Mouse (Mus musculus) lung, adult 18-20 months (tissue): ENCODE results near the gene Kcnq2.

Experiments used
- DNase-seq, 2 experiments: peaks; one replicate each; pipeline ENCODE4 v3.0.0; 2022; ENCODE audit warnings: mixed read lengths in 2 of 2

Gene Kcnq2

DNA sequence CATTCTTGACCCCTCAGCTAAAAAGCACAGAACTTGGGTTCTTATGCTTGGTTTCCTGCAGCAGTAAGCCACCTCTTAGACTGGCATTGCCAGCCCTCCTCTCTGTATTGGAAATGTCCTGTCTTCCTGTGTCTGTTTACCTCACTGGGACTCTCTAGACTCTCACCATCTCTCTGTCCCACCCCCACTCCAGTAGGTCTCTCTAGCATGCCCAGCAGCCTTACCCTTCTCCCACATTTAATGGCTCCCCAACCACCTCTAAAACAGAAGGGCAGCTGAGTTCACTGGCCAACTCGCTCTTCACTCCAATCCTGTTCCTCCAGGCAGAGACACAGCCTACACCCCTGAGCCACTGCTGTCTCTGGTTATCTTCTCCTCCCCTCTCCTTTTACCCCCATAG, 33.5 kb downstream of the Kcnq2 start:
- DNase-seq = no peak

DNA sequence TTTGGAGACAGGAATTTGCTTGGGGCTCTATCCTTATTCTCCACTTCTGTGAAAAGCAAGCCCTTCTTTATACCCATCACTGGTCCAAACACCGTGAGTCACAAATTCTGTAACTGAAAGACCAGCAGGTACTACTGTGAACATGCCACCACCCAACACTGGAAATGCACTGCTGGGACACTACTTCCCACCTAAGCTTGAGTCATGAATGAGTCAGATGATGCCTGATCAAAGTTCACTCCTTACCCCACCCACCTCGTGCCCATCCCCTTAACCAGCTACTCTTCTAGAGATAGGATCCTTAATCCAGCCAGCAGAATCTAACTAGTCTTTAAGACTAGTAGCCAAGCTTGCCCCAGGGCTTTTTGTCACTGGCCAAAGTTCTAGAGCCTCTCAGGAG, 35.0 kb downstream of the Kcnq2 start:
- DNase-seq = no peak

DNA sequence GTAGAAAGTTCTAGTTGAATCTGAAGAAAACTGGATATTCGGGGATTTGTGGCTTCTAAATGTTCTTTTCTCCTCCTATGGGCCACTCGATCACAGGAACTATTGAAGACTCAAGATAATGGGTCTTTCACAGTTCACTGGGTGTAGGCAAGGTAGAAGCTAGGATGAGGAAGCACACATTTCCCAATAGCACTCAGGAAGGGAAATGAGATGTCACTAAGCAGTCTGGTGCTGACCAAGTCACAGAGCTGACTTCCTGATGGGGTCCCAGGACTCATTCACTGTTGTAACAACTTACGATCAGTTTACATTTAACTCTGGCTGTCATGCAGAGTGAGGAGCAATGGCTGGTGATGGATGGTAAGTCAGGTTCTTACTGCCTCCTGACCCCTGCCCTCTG, 45.0 kb downstream of the Kcnq2 start:
- DNase-seq = no peak

DNA sequence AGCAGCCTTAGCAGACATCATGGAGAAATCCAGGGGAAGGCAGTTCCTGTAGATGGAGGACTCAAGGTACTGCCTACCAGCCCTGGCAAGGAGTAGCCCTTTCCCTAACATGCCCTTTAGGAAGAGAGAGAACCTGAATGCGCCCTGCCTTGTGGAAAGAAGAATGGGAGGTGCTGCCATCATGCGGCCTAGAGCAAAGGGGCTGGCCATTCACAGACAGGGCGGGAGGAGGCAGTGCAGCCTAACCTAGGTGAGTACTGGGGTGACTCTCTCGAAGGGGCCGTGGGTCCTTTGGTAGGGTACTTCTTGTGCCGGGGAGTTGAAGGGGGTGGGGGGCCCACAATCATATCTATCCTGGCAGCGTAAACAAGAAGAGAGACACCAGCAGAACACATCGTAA, 50.1 kb downstream of the Kcnq2 start:
- no peak for DNase-seq

DNA sequence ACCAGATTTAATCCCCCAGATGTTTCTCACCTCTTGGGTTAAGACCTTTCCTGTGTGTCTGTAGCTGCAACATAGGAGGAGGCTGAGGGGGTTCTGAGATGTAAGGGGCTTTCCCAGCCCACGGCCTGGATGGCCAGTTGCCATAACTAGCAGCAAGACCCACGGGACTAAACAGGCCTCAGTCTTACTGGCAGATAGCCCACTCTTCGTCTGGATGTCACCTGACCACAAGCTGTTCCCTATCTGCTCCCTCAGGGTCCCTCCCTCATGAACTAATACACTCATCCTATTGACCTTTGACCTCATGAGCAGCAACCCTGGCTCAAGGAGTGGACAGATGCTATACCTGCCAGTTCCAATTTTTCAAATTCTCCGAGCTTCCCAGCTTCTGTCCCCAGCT, 51.2 kb downstream of the Kcnq2 start:
- DNase-seq = no peak

DNA sequence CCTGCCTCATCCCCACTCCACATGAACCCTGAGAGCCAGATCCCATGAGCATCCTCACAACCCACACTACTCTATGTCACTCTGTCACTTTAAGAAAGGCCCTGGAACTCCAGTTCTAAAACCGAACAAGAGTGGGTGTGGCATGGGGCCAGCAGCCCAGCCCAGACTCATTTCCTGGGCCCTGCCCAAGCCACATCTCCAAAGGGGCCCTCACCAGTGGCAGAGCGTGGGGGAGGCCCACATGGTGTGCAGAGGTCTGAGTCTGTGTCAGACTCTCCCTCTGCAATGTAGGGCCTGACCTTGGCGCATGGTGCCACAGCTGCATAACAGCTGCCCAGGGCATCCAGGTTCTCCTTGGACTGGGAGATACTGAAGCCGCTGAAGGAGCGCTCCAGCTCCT, 54.2 kb downstream of the Kcnq2 start:
- no peak for DNase-seq

DNA sequence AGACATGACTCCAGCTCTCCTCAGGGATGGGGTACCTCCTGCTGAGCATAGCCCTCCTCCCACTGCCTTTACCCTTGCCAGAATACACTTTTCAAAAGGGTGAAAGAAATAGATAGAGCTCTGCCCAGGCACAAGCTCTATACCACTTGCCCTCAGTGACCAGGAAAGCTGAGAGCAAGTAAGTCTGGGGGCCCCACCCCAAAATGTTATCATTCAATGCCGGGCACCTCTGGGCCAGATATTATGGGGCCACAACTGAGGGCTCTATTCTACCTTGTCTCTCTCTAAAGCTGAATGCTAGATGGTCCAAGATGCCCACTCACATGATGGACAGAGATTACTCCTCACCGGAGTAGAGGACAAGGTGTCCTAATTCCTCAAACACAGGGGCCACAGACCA, 55.6 kb downstream of the Kcnq2 start:
- no peak for DNase-seq

DNA sequence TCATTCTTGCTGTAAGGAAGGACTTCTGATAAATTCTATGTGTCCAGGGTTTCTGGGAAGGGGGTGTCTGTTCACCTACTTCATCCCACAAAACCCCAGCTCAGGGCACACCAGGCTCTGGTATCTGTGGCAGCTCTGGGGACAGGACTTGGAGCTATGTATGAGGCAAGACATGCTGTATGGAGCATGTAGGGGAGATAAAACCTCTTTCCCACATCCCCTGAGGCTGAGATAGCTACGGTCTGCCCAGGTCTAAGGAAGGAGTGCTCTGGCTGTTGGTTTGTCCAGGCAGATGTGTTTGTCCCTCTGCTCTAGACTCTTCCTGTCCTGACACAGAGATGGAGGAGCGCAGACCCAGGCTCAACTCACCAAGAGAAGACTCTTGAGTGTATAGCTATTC, 56.2 kb downstream of the Kcnq2 start:
- DNase-seq = no peak

DNA sequence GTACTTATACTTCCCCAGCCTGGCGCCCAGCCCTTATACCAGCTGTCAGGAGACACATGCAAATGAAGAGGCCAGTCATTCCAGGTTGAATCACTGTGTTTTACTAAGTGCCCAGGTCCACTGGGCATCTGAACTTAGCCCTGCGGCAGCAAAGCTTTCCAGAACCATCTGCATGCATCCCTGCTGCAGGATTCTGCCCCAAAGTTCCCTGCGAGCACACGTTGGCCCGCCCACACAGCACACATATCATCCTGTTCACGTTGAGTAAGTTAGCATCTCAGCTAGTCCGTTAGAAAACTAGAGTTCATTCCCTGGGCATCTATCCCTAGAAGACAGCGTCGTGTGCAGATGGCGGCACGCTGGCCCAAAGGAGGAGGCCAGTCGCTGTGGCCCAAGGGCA, 59.6 kb downstream of the Kcnq2 start:
- no peak for DNase-seq

DNA sequence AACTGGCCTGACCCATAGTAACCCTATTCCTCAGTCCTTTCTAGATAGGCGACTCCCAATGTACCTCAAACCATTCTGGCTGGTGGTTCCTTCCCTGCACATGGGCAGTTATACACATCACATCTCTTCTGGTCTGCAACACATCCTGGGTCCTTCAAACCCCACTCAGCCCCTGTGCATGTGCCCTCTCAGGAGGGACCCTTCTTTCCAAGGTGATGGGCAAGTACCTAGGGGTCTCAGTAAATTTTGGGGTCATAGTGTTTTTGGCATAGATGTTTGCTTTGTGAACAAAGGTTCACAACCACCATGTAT, 62.7 kb downstream of the Kcnq2 start:
- DNase-seq = no peak

DNA sequence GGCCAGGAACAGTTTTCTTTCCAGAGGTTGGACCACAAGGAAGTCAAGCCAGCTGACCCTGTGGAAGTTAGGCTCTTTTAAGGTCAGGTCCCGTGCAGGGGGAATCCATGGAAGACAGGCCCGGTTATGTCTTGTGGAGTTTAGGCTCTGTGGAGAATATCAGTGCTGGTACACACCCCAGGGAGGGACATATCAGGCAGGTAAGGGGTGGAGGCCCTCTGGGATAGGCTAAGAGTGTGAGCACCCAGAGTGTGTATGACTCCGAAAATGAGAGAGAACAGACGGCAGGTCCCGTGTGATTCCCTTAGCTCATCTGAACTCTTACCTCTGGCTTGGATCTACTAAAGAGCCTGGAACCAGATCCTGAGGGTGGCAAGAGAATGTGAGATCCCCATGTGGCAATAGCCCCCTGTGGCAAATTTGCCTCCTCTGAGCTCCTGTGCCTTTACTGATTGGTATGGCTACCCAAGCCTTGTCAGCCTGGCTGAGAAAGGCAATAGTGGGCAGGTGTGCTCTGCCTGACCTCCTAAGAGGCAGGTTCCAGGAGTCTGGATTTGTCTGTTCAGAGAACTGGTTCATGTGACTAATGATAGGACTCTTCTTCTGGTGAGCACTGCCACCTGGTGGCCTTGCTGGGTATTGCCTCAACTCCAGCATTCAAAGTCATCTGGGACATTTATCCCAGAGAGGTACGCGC, 63.2 kb downstream of the Kcnq2 start:
- peak; percentile 62 to 71 for DNase-seq

DNA sequence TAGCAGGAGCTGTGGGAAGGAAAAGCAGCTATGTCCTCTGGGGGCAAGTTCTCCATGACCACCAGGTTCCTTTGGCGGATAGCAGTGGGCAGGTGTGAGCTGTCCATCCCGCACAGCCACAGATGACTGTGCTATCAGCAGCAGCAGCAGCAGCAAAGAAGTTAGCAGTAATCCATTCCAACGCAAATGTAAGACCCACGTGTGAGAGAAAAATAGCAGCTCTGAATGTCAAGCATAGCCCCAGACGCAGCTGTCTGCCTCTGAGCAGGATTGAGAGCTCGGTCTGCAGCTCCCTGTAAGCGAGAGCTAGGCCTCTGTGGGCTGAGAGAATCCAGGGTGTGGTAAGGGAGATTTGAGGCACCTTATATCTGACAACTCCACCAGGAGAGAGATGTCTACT, 65.0 kb downstream of the Kcnq2 start:
- DNase-seq = no peak

DNA sequence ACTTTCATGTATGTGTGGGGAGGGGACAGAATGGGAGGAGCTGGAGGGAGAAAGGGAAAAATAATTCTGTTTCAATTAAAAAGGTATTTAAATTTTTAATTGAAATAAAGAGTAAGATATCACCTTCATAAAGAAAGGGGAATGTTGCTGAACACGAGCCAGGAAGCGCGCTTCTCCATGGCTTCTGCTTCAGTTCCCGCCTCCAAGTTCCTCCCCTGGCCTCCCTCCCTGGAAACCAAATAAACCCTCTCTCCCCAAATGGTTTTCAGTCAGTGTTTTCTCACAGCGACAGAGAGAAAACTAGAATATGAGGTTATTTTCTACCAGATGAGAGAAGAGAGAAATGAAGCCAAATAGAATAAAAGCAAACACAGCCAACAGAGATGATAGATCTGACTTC, 66.6 kb downstream of the Kcnq2 start:
- no peak for DNase-seq

DNA sequence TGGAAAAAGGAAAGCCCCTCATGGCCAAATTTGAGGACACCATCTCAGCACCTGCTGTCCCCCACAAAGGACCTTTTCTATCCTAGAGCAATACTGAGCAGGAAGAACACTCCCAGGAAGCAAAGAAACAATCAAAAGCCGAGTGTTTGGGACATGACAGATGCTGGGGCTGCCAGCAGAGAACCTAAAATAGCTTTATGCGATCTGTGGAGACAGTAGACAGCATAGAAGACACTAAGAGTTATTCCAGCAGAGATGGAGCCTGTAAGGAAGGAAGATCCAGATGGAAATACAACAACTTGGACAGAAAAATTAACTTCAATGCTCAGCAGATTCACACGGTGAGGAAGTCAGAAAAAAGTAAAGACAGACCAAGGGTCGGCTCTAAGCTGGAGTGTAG, 69.3 kb downstream of the Kcnq2 start:
- no peak for DNase-seq

DNA sequence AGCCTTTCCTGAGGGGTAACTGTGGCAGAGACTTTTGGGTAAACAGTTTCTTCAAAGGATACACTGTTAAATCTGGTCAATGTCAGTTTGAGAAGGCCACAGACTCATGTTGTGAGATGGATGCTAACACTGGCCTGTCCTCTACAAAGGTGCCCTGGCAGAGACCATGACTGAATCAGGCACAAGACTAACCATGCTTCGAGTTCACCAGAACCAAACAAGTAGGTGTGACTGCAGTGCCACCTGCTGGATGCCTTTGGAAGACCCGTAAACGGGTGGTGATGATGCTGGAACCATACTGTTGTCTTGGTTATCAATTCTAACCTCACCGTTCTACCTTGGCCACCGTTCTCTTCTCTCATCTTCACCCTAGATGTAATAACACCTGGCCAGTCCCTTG, 75.0 kb downstream of the Kcnq2 start:
- peak; percentile 36 to 50 for DNase-seq

DNA sequence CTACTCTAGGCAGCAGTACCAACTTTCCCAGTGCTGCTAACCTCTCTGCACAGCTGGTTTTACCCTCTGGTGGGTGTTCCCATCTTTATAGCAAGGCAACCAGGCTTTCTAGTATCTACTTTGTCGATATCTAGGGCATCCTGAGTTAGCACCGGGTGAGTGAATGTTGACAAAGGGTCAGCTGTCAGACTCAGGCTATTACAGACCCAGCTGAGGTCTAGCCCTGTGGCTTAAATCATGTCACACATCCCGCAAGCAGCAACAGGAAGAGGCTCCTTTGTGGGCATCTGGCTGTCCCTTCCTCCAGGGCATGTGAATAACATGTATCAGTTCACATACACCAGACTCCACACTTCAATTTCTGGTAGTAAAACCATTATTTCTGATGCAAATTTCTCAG, 76.9 kb downstream of the Kcnq2 start:
- DNase-seq = no peak

DNA sequence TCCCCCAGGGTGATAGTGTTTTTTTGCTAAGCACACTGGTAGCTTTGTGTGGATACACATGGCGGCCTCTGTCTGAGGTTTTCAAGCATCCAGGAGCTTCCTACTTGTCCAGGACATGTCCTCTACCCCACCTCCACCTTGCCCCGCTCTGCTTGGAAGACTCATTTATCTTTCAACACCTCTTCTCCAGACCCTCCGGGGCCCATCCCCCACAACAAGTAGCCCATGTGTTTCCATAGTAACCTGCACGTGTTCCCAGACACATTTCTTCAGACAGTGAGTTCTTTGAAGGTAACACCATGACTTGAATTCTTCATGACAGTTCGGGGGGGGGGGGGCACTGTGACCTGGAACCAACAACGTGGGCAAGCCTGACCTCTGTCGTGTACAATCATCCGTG, 77.8 kb downstream of the Kcnq2 start:
- DNase-seq = no peak

DNA sequence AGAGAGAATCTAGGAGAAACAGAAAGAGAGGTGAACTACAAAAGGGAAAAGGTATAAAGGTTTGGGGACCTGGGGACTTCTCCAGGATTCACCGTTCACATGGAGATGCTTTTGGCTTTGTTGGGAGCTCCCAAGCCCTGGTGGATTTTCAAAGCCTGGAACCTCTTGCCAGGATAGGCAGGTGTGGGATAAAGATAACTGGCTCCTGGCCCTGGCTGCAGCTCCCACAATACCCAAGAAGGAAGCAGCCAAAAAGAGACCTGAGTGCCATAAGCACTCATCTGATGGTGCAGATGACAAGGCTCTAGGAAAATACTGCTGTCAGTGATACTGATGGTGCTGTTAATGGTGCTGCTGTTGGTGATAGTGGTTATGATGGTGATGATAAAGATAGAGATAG, 82.9 kb downstream of the Kcnq2 start:
- DNase-seq = no peak

DNA sequence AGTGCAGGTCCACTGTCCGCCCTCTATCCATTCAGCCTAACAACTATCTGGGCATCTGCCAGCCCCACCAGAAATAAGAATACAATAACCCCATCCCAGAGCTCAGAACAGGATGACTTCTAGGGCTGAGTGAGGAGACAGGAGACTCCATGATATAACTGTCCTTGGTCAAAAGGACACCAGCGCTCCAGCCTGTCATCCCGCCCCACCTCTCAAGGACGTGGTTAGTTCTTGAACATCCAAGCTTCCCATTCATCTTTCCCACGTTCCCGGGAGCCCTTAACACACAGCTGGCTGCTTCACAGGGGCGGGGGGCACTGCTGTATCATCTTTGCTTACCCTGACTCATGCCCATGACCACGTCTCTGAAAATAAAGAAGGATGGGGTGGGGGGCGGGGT, 86.1 kb downstream of the Kcnq2 start:
- no peak for DNase-seq

DNA sequence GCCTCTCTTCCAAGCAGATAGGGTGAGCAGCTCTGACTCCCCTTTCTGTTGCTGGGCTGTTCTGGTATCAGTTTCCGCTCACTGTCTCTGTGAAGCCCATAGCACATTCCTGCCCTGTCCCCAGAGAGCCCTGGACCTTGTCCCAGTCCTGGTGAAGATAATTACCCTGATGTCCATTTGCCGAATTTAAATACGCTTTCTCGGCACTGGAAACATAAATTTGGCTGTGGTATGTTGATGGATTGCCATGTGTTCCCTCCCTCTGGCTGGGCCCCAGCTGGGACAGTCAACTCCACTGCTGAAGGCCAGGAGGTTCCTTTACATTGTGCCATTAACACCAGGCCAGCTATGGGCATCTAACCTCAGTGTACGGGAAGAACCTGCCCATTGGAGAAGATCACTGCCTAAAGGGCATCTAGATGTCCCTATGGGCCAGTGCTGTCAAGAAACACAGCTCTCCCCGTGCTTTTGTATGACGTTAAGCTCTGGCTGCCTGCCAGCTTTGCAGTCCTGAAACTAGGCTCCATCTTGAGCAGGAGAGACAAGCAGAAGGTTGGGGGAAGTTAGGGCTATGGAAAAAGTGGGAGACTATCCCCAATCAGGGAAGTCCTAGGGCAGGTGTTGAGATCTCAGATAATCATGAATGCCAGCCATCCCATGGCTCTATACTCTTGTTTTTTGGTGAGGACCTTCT, 86.7 kb downstream of the Kcnq2 start:
- DNase-seq = no peak

DNA sequence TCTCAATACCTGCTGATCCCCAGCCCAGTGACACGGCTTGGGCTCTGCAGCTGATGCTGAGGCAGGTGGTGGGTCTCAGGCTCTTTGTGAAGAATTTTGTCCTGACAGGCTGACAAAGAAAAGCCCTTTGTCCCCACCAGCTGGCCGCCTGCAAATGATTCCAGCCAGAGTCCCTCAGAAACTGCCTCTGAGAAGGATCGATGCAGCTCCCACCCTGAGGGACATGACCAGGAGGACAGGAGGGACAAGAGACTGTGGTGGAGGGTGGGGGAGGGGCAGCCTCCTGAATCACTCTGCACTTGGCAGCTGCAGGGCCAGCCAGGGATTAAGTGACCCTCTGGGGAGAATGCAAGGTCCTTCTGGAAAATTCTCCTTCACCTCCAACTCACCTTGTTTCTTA, 91.1 kb downstream of the Kcnq2 start:
- no peak for DNase-seq

DNA sequence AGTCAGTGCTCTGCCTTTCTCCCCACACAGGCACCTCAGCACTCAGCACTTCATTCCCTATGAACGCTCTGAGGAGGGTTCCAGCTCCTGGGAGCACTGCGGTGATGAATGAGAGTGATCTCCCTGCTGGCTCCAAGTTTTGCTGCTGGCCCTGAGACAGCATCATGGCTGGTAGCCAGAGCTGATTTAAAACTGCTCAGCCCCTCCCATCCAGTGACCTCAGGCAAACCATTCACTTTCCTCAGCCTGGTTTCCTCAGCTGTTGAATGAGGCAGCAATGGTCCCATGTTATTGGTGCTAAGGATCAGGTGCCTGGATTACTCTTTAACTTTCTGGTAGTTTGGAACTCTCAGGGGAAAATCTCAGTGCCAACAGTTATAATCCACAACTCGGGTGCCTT, 91.7 kb downstream of the Kcnq2 start, which contains the start of gene Chrna4:
TSS of gene Chrna4 (minus strand) at position 110 of the 400 bp plus-strand sequence.
- no peak for DNase-seq

DNA sequence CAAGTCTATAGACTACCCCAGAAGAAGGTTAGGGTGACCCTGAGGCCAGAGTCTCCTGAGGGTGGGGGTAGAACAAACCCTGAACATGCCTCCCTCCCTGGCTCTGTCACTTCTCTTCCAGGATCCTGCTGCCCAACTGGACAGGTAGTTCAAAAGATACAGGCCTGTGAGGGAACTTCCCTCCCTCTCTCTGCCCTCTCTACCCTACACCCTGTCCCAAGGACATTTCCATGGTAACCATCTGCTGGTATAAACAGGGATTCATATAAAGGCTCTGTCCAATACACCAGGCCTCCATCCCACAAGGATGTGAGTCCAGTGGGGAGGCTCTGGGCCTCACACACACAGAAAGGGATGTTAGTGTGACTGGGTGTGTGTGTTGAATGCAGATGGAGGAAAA, 92.7 kb downstream of the Kcnq2 start:
- DNase-seq = no peak

DNA sequence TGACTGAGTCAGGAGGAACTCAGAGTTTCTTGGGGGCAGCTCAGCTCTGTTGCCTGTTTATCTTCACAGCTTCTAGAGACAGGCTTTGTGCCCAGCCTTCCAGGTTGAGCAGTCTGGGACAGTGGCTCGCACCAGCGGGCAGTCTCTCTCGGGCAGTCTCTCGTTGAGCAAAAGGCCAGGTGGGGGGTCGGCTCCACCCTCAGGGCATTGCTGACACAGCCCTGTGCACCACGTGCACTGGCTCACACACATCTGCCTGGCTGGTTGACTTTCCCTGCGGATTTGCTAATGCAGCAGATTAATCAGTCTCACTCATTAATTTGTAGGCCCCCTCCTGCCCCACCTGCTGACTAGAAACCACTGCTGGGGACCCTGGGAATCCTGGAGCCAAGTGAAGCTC, 93.2 kb downstream of the Kcnq2 start:
- no peak for DNase-seq

DNA sequence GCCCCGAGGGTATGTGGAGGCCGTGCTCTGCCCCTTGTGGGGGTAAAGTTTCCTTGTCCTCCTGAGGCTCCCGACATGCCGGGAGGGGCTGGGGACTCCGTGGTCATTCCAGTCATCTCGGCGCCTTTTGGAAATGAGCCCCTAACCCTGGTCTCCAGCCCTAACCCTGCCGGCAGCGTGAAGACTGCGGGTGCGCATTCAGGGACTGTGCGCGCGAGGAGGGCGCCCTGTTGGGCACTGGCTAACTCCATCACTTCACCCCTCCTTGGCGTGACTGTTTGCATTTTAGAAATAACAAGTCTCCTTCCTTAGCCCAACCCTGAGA, 95.8 kb downstream of the Kcnq2 start:
- no peak for DNase-seq
